Mouse (Mus musculus) limb, embryonic 14.5 days (tissue): ENCODE data around the gene Fgf22. TPM values are rescaled to one million over a fixed set of nuclear protein-coding genes. Genes with fewer than 3 reads are reported as not detected.

Experiments
- ATAC-seq: fragments of 200-750 bp; cut with Nextera tagmentation; 2 replicates; pipeline ENCODE4 v1.8.0; 2017; ENCODE audit warnings: low read depth, moderate number of reproducible peaks, moderate TSS enrichment; ENCODE audit not compliant: low FRiP score
- DNase-seq: peaks from one replicate; pipeline ENCODE4 v3.0.0-alpha.2; 2015; ENCODE audit warnings: low spot score
- H3K27ac ChIP-seq: fragments of 300-500 bp; sonication (generic); replicated peaks from 2 replicates; pipeline ENCODE4 v1.5.1; 2014; ENCODE audit warnings: low read depth, mild to moderate bottlenecking, low read length, moderate library complexity, mixed read lengths
- H3K27me3 ChIP-seq: fragments of 300-500 bp; sonication (generic); 2 replicates; pipeline ENCODE4 v1.6.1; 2014; ENCODE audit warnings: low read length, mixed read lengths; ENCODE audit not compliant: control insufficient read depth, insufficient read depth
- H3K36me3 ChIP-seq: fragments of 300-500 bp; sonication (generic); 2 replicates; pipeline ENCODE4 v1.6.1; 2014; ENCODE audit warnings: mild to moderate bottlenecking, low read length, moderate library complexity, mixed read lengths; ENCODE audit not compliant: control insufficient read depth, insufficient read depth
- H3K4me1 ChIP-seq: fragments of 300-500 bp; sonication (generic); 2 replicates; pipeline ENCODE4 v1.6.1; 2014; ENCODE audit warnings: antibody characterized with exemption, low read length, mixed read lengths; ENCODE audit not compliant: control insufficient read depth, insufficient read depth
- H3K4me2 ChIP-seq: fragments of 300-500 bp; sonication (generic); replicated peaks from 2 replicates; pipeline ENCODE4 v1.6.1; 2014; ENCODE audit warnings: low read depth, mild to moderate bottlenecking, low read length, moderate library complexity; ENCODE audit not compliant: severe bottlenecking
- H3K4me3 ChIP-seq: fragments of 300-500 bp; sonication (generic); replicated peaks from 2 replicates; pipeline ENCODE4 v1.5.1; 2014; ENCODE audit warnings: low read length
- H3K9ac ChIP-seq: fragments of 300-500 bp; sonication (generic); 2 replicates; pipeline ENCODE4 v1.6.1; 2014; ENCODE audit warnings: mild to moderate bottlenecking, low read depth, low read length, moderate library complexity; ENCODE audit not compliant: severe bottlenecking
- H3K9me3 ChIP-seq: fragments of 300-500 bp; sonication (generic); 2 replicates; pipeline ENCODE4 v1.6.1; 2016; ENCODE audit warnings: low read length; ENCODE audit not compliant: control insufficient read depth
- POLR2A ChIP-seq: fragments of 200-500 bp; IDR thresholded peaks from 2 replicates; pipeline ENCODE4 v1.8.0; 2012; ENCODE audit warnings: inconsistent platforms, mild to moderate bottlenecking, moderate library complexity, borderline replicate concordance; ENCODE audit not compliant: insufficient read depth, insufficient read length; ENCODE audit errors: extremely low read depth
- WGBS: fragments of 180-500 bp; shearing (Covaris S2); extraction: QIAGEN DNeasy Blood & Tissue Kit; methylation state at CpG from one replicate; pipeline ENCODE4 v1.1.7; 2014; 5-methylcytosine and 5-hydroxymethylcytosine counted together
- polyA plus RNA-seq, 2 experiments: library from polyadenylated mRNA; depleted of rRNA in 1 of 2; stranded (reverse) in 1 of 2; unstranded in 1 of 2; fragments of >200 nt; fragmentation: Nextera tagmentation in 1 of 2; extraction: Ambion mirVana in 1 of 2; gene quantifications; 2 replicates each; pipeline versions ENCODE4 v1.2.1 to v1.2.3; 2012 to 2014

The Fgf22 gene
- polyA plus RNA-seq, 2 experiments = 0.13 to 0.21 TPM

DNA sequence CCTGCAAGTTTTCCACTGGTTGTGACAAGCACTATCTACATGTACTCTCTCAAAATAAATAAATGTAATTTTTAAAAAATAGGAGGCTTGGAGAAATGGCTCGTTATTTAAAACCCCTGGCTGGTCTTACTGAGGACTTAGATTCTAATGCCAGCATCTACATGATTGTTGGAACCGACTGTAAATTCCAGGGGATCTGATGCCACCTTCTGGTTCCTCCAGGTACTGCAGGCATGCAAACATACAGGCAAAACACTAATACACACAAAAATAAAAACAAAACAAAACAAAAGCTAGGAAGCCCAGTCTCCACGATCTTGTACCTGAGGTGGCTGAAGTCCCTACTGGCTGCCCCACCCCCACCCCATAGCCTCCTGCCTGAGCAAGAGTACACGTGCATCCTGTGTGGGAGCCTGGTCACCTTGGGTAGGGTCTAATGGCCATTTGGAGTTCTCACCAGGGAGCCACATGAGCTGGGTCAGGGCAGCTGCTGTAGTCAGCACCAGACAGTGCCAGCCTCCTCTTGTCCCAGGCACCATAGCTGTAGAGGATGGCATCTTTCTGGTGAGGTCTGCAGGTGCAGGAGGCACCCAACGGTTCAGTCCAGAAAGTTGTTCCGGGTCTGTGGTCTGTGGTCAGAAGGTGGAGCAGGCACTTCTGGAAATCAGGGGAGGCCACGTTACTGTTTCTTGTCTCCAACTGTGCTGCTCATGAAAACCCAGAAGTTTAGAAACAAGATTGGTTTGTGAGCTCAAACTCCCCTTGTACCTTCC lies 33.7 kb downstream of the Fgf22 start:
- ATAC-seq = no peak
- Histone ChIP-seq H3K27ac (no peak overlapping the region), H3K36me3 (no peaks in the 10 kb centered on the region), H3K4me1 (no peaks in the 10 kb centered on the region; the same call in 1 of the 2 replicates), H3K27me3 (no peaks in the 10 kb centered on the region), H3K4me2 (no peak overlapping the region), H3K4me3 (no peak overlapping the region), H3K9ac (no peak overlapping the region), H3K9me3 (no peaks in the 10 kb centered on the region)
- DNase-seq = peak; percentile 77
- TF ChIP-seq POLR2A = no peak
- WGBS = 34% methylated on average over 7 of the region's 7 CpGs

DNA sequence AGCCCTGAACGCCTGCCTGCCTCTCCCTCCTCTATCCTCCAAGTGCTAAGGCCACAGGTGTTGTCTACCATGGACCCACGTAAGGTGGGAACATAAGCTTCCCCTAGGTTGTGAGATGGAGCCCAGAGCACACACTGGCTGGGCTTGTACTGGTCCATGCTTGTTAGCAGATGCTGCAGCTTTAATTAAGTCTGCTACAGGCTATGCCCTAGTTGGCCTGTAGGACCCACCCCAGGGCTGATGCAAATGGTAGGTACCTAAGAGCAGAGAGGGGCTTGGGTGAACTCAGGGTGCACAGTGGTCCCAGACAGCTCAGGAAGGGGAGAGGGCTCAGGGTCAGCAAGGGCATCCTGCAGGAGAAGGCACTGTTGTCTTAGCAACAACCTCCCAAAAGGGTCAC lies 34.7 kb downstream of the Fgf22 start:
- WGBS = 51% methylated on average over 2 of the region's 2 CpGs
- no peak for DNase-seq
- no peak for TF ChIP-seq POLR2A

DNA sequence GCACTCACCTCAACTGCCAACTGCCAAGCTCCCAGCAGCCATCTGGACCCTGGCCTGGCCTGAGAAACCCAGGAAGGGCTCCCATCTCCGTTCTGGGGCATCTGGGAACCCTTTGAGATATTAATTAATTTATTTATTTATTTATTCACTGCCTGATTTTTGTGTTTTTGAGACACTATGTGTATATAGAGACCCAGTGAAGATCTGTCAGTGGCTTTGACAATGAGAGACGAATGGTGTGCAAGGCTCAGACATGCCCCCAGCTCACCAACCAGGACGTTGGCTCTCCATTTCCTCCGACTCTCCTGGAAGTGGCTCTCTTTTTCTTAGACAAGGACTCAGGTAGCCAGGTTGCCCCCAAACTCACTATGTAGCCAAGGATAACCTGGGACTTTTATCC lies 36.0 kb downstream of the Fgf22 start, which contains the start of gene Prss57:
Gene Prss57 (minus strand): TSS at position 101 of the 400 bp plus-strand sequence.
- H3K4me3 ChIP-seq = no peak within 1 kb of the TSS
- H3K27me3 ChIP-seq = no peaks in the 10 kb centered on the region
- no peak for TF ChIP-seq POLR2A
- no peak within 1 kb of the TSS for H3K9ac ChIP-seq
- H3K36me3 ChIP-seq = 0 out of 2 replicates have a peak, but pooled peaks cover 2% of the 10 kb centered on the region
- ATAC-seq (no peak), DNase-seq (no peak)
- H3K4me1 ChIP-seq = peaks cover 9% of the 10 kb centered on the region
- WGBS = 86% methylated on average over 4 of the region's 4 CpGs
- H3K9me3 ChIP-seq = no peaks in the 10 kb centered on the region
- no peak within 1 kb of the TSS for H3K4me2 ChIP-seq
- H3K27ac ChIP-seq = no peak within 1 kb of the TSS

More for the DNA sequence above, 34.7 kb downstream of the Fgf22 start:
- Histone ChIP-seq H3K4me1 (peaks cover 3% of the 10 kb centered on the region), H3K9me3 (no peaks in the 10 kb centered on the region), H3K4me2 (no peak overlapping the region), H3K4me3 (no peak overlapping the region), H3K27ac (no peak overlapping the region), H3K9ac (no peak overlapping the region), H3K27me3 (no peaks in the 10 kb centered on the region), H3K36me3 (no peaks in the 10 kb centered on the region)
- ATAC-seq = no peak

DNA sequence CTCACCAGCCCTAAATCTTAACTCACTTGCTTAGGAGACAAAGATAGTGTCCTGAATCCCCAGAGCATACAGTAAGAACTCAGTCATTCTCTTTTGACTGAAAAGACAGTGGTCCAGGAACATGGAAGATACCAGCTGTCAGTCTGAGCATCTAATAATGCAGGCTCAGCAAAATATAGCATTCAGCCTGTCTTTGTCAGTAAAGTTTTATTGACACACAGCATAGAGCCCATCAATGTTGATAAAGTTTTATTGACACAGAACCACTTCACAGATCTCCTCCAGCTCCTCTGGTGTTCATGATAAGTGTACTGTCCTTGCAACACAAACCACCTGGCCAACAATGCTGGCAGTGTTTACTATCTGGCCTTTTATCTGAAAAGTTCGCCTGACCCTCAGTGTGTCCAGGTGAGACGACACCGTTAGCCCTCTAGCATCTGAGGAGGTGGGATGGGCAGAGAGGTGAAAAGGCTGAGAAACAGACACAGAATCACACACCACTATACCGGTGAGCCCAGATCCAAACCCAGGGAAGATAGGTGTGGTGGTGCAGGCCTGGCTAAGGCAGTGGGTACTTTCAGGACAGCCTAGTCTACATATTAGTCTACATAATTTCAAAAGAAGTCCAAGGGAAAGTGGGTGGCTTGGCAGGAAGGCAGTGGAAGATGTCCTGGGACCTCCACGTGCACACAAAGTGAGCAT lies 37.6 kb downstream of the Fgf22 start:
- no peak for TF ChIP-seq POLR2A
- Histone ChIP-seq H3K27ac (no peak overlapping the region), H3K4me3 (no peak overlapping the region), H3K36me3 (0 out of 2 replicates have a peak, but pooled peaks cover 3% of the 10 kb centered on the region), H3K9me3 (no peaks in the 10 kb centered on the region), H3K27me3 (no peaks in the 10 kb centered on the region), H3K9ac (no peak overlapping the region), H3K4me2 (no peak overlapping the region), H3K4me1 (peaks cover 9% of the 10 kb centered on the region)
- DNase-seq = no peak
- 78% methylated on average over 5 of the region's 5 CpGs for WGBS
- no peak for ATAC-seq

DNA sequence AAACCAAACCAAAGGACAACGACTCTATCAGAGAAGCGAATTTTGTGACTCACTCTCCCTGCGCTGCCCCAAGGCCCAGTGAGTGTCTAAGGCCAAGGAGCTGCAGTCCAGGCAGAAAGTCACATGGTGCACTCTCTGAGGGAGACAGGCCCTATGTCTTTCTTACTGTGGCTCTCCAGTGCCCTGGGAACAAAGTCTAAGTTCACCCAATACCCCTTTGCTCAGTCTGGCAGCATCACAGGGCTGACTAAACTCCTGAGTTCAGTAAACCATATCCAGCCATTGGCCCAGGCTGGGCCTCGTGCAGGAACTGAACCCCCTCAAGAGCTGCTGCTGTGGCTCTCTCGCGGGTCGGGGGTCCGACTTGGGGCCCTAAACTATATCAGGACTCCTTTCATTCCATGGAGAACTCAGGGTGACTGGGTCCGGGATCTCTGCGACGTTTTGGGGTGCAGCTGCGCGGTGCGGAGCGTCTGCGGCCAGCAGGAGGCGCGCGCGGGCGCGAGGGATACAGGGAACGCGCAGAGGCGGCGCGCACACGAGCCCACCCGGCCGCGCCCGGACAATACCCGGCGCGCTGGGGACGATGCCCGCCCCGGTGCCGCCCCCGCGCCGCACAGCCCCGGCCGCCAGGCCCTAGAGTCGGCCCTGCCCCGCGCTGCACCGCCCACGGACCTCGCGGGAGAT lies 38.3 kb downstream of the Fgf22 start, which contains the start of gene Palm:
Gene Palm (plus strand): TSS at position 522 of the 687 bp plus-strand sequence.
- Histone ChIP-seq H3K27me3 (no peaks in the 10 kb centered on the region), H3K27ac (peak within 1 kb of the TSS; percentile 72), H3K4me3 (peak within 1 kb of the TSS; percentile 76), H3K9me3 (no peaks in the 10 kb centered on the region), H3K4me1 (peaks cover 9% of the 10 kb centered on the region), H3K9ac (peak within 1 kb of the TSS; percentile 85), H3K36me3 (0 out of 2 replicates have a peak, but pooled peaks cover 3% of the 10 kb centered on the region), H3K4me2 (peak within 1 kb of the TSS; percentile 85)
- ATAC-seq = peak; percentile 56
- 0 out of 2 replicates have a peak, but pooled peaks have one; percentile 13 for TF ChIP-seq POLR2A
- WGBS = 10% methylated on average over 27 of the region's 51 CpGs
- peak; percentile 78 for DNase-seq
